Mouse (Mus musculus): ENCODE data around the gene Polr2e. TPM values are rescaled to one million over a fixed set of nuclear protein-coding genes. Genes with fewer than 3 reads are reported as not detected.
"Not testable (repeated sequence)": the region's sequence is repeated elsewhere in the genome, so short reads cannot be mapped to it uniquely, and the experiment has no call there.

The Polr2e gene
- total RNA-seq, 2 experiments from 2014 or later: 79.0 to 79.1 TPM

DNA sequence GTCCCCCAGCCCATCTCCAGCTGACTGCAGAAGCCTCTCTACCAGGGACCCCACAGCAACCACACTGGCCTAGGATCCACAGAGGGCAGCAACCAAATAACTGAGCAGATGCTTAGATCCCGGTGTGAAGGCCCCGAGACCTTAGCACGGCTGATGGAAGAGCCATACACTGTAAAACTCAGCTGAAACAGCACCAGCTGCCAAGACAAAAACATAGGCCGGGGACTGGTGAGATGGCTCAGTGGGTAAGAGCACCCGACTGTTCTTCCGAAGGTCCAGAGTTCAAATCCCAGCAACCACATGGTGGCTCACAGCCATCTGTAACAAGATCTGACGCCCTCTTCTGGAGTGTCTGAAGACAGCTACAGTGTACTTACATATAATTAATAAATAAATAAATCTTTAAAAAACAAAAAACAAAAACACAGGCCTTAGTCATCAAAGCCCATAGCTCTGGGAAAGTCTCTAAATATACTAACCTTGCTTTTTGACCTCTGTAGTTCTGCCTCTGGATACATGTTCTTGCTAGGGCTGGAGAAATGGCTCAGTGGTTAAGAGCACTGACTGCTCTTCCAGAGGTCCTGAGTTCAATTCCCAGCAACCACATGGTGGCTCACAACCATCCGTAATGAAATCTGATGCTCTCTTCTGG lies 1.9 kb upstream of the Polr2e start:
- intact Hi-C loops (cut with DNase I); DNase-seq: not testable (repeated sequence)

DNA sequence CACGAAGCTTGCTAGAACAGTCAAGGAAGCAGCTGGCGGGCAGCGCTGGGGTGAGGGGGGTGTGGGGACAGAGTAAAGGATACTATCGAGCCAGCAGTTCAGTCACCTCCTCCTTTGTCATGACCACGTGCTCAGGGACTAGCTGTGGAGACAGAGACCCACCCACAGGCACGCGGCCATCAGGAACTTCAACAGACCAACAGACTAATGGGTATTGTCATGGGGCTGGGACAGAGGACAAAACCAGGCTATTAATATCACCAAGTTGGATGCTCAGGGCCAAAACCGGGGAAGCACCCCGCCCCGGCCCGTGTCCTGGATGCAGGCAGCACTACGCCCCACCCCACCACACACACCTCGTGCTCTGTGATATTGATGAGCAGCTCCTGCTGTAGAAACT lies 2.8 kb downstream of the Polr2e start:
- intact Hi-C loops (cut with DNase I): no loop called here
- peak; percentile 62 to 73 for DNase-seq

DNA sequence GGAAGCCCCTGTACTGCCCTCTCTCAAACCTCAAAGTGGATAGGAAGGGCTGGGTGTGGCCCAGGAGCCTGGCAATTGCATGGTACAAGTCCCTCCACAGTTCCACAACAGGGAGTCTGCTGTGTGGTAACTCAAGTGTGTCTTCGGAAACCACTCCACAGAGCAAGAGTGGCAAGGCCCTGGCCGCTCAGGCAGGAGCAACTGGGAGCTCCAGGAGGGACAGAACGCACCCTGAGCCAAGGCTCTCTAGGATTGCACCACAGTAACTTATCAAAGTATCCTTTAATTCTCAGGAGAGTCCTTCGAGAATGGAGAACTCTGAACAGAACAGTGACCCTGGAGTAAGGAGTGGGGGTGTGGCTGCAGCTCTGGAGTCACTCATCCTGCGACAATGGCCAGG lies 3.9 kb downstream of the Polr2e start:
- no peak for DNase-seq
- intact Hi-C loops (cut with DNase I): loop anchor here (2.0 kb wide), 2 partner anchors 39 to 47 kb away; partner anchors contain the start of genes Abca7 and Cnn2

DNA sequence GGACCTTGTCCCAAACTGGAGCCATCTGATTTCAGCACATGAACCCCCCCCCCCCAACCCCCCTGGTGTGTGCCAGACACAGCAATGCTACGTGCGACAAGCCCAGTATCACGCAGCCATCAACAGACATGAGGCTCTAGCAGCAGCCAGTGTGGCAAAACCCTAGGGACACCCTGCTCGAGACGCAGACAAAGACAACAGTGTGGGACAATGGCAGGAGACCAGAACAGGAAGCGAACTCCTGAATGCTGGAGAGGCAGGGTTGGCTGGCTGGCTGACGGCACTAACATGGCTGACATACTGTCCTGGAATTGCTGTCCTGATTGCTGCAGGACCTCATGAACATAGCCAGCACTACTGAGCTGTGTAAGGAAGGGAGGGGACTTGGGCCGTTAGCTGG lies 4.4 kb downstream of the Polr2e start:
- intact Hi-C loops (cut with DNase I): loop anchor here (2.0 kb wide), 2 partner anchors 38 to 46 kb away; partner anchors contain the start of genes Abca7 and Cnn2
- peak in 1 of 2 experiments; percentile 48 for DNase-seq

DNA sequence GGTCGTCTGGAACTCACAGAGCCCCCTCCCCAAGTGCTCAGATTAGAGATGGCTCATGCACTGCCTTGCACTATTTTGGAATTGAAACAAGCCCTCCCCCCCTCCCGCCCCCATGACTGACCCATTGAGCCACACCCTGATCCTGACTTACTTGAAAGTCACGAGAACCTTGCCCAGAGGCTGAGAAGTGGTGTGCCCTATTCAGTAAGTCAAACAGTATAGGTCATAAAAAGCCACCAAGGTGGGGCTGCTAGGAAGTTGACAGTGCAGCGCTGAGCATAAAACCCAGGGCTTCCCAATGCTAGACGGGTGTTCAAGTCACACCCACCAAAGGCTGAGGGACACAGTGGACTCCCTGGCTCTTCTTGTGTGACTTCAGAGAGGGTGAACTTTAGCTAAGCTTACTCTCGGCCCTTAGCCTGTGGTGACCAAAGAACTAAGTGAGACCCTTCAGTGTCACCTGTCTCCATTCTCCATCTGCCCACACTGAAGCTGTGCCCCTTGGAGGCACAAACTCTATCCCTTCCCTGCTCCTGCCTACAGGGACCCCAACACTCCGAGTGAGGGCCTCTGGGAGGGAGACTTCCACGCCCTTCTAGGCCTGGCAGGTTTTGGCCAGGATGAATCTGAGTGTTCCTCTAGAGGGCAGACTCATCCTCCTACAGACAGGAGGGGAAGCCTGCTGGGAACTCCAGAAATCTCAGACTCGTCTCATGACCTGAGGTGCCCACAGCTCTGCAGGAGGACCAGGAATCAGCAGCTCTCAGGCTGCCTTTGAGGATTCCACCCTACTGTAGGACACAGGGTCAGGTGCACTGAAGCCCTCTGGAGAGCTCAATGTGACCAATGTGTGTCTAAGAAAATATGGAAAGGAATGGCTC lies 5.8 kb downstream of the Polr2e start:
- intact Hi-C loops (cut with DNase I): loop anchor here (2.0 to 5.0 kb wide), 3 partner anchors 37 to 79 kb away; partner anchors contain the start of genes Abca7 and Cnn2
- peak; percentile 63 to 72 for DNase-seq

DNA sequence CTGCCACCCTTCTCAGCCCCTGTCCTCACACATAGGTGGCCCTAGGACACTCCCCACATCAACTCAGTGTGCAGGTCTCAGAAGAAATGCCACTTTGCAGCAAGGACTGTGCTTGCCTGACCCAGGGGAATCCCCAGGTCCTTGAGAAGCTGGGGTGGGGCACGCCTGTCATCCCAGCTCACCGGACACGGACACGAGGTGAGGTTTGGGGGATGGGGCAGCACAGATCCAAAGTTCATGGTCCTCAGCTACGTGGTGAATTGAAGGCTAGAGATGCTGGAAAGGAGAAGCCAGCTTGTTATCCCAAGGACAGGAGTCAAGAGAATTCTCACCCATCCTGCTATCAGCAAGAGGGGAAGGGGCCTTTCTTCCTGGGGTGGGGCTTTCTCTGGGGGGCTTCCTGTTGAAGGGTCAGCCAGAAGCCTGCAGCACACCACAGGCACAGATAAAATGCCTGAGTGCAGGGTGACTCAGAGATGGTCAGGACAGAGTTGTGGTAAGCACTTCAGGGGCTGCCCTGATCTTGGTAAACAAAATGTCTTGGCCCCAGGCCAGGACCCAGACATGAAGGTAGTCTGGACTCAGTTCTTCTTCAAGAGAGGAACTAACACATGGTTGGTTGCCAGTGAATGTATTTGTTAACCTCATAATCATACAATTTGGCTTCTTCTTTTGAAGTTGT lies 6.7 kb downstream of the Polr2e start:
- DNase-seq: peak; percentile 64 to 66
- intact Hi-C loops (cut with DNase I): loop anchor here (5.0 kb wide), 1 partner anchor 79 kb away; no protein-coding TSS in a partner anchor

DNA sequence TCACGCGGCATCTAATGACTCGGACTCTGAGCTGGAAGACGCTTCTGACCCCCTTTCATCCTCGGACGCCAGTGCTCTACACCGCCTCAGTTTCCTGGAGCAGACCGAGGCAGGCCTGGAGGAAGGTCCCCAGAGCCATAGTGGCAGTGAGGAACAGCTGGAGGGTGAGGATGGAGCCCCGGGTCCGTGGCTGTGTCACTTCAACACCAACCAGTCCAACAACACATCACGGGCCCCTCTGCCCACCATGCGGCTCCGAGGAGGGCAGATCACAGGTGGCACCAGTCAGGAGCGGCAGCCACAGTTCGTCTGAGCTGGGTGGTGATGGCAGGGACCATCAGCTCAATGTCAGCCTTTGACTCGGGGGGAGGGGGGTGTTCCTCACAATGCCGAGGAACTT lies 8.9 kb downstream of the Polr2e start:
- intact Hi-C loops (cut with DNase I): loop anchor here (5.0 kb wide), 1 partner anchor 82 kb away; no protein-coding TSS in a partner anchor
- DNase-seq: no peak

DNA sequence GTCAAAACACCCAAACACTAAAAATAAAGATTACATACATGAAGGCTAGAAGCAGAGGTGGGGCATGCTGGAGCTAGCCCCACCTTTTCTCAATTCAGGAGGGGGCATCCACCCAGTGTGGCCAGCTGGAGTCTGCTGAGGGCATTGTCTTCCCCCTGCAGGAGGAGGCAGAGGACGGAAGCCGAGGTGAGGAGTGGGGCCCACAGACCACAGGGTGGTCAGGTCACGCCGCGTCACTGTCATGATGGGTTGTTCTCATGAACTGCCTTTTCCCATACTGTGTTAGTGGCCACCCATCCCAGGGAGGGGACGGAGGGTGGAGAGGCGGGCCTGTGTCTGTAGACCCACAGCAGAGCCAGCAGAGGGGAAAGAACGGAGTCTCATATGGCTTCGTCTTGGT lies 9.4 kb downstream of the Polr2e start:
- intact Hi-C loops (cut with DNase I): loop anchor here (5.0 kb wide), 1 partner anchor 82 kb away; no protein-coding TSS in a partner anchor
- no peak for DNase-seq

DNA sequence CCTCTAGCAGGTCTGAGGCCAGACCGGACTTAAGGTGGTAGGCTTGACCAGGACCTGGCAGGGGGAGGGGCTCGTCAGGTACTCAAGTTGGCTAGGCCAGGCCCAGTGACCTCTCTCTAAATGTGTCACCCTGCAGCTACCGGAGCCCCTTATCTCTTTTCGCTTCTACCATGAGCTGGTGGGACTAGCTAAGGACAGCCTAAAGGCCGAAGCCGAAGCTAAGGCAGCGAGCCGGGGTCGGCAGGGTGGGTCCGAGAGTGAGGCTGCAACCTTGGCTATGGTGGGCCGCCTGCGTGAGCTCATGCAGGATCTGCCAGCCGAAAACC lies 11.1 kb downstream of the Polr2e start:
- no peak for DNase-seq
- intact Hi-C loops (cut with DNase I): no loop called here

DNA sequence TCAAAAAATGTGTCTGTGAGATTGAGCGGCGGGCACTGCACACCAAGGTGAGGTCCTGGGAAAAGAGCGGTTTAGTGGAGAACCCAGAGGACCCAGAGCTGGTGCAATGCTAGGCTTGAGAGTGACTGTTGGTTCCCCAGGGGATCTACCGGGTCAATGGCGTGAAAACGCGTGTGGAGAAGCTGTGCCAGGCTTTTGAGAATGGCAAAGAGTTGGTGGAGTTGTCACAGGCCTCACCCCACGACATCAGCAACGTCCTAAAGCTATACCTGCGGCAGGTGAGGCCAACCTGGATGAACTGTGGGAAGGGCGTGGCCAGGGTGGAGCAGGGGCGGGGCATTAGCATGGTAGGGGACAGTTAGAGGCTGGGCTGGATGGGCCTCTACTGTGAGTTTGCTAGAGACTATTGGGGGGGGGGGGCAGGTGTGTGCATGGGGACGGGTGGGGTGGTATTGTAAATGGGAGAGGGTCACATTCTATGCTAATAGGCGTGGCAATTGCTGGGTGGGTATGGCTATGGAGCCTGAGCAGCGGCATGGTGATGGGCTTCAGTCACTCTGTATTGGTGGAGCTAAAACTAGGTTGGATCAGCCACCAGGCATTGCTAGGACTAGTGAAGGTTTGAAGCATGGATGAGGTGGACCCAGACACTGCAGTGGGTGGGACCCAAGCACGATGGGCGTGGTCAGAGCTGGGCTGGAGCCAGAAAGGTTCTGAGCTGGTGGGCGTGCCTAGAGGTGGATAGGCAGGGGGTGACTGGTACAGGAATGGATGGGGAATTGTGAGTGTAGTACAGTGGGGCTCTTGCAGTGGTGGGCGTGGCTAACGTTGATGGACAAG lies 11.7 kb downstream of the Polr2e start:
- no peak for DNase-seq
- intact Hi-C loops (cut with DNase I): no loop called here

DNA sequence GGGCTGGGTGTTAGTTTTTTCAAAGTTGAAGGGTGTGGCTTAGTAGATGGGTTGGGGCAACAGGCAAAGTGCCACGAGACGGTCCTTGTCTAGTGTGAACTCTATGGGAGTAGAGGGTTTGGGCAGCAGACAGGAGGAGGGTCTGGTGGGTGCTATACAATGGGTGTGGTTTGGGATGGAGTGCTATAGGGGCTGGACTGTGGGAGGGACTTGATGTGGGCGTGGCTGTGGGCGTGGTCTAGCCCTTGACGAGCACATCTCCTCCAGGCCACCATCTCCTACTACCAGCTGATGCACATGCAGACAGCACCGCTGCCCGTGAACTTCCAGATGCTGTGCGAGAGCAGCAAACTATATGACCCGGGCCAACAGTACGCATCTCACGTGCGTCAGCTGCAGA lies 13.7 kb downstream of the Polr2e start:
- intact Hi-C loops (cut with DNase I): no loop called here
- DNase-seq: no peak

DNA sequence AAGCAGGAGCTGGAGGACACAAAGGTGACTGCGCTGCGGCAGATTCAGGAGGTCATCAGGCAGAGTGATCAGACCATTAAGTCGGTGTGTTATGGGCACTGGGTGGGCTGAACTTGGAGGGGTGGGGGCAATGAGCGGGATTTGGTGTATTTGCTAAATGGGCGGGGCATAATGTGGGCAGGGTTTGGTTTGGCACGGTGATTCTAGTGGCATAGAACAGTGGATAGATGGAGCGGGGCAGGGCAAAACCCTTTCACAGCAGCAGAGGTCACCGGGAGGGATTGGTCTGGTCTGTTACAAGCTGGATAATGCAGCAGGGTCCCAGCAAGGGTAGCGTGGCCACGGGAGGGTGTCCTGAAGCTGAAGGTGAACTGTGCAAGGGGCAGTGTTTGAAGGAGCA lies 14.1 kb downstream of the Polr2e start:
- intact Hi-C loops (cut with DNase I): no loop called here
- DNase-seq: no peak

DNA sequence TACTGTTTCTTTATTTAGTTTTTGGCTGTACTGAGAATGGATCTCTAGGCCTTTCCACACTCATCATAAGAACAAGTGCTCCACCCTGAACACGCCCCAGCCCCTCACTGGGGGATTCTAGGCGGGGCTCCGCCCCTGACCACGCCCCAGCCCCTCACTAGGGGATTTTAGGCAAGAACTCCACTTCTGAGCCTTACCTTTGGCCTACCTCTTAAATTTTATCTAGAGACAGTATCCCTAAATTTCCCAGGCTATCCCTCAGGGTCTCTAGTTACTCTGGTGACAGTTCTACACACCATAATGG lies 14.6 kb downstream of the Polr2e start:
- intact Hi-C loops (cut with DNase I): no loop called here
- DNase-seq: no peak

DNA sequence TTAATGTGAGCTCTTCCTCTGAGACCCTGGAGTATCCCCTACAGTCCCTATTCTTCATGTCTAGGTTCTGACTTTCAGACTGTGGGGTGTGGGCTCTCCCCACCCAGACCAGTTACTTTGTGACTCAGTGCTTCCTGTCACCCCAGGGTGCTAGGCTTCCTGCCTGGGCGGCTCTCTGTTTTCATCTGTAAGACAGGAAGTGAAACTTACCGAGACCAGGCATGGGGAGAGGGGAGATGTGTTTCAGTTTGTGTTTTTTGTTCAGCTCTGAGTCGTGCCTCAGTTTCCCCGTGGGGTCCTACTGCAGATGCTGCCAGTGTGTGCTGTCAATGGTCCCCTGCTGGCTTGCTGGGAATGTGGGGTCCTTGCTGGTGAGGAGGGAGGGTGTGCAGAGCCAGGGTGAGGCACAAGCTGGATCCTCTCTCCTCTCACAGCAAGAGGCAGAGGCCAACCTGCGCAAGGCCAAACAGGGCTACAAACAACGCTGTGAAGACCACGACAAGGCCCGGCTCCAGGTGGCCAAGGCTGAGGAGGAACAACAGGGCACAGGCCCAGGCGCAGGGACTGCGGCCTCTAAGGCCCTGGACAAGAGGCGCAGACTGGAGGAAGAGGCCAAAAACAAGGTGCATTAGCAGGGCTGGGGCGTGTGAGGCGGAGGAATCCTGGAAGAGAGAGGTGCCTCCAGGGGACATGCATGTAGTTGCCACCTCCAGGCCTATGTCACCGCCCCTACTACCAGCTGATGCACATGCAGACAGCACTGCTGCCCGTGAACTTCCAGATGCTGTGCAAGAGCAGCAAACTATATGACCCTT lies 15.2 kb downstream of the Polr2e start:
- no peak for DNase-seq

DNA sequence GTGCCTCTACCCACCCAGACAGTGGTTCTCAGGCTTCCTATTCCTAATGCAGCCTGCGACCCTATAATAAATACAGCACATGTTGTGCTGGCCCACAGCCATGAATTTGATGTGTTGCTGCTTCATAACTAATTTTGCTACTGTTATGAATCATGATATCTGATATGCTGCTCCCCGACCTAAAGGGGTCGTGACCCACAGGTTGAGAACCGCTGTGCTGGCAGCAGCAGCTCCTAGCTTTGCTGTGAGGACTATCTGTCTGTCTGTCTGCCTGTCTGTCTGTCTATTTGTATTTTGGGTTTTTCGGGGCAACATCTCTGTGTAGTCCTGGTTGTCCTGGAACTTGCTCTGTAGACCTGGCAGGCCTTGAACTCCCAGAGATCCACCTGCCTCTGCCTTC lies 15.8 kb downstream of the Polr2e start:
- DNase-seq: no peak
- intact Hi-C loops (cut with DNase I): no loop called here

More for the DNA sequence above, 15.2 kb downstream of the Polr2e start:
- intact Hi-C loops (cut with DNase I): no loop called here

DNA sequence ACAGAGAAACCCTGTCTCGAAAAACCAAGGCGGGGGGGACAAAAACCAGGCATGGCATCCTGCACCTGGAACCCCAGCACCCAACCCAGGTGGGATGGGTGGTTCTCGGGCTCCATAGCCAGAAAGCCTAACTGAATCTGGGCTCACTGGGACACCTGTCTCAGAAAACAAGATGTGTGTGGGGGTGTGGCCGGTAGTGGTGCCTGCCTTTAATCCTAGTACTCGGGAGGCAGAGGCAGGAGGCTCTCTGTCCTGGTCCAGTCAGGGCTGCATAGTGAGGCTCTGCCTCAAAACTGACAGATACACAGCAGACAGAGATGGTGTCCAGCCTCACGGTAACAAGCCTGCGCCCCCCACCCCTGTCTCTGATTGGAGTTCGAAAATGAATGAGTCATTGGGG lies 16.8 kb downstream of the Polr2e start:
- no peak for DNase-seq
- intact Hi-C loops (cut with DNase I): no loop called here

DNA sequence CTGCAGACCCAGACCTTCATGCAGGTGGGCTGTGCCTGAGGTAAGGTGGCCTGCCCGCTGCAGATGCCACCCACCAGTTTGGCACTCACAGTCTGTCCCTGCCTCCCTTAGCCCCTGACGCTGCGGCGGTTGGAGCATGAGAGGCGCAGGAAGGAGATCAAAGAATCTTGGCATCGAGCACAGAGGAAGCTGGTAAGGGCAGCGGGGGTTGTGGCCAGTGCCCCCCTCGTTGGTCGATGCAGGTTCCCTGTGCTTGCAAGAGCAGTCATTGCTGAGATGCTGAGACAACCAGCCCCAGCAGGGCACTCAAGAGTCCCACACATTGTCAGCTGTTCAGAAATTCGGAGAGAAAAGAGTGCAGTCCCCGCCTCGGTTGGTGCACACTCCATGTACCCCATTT lies 17.4 kb downstream of the Polr2e start:
- no peak for DNase-seq
- intact Hi-C loops (cut with DNase I): no loop called here

DNA sequence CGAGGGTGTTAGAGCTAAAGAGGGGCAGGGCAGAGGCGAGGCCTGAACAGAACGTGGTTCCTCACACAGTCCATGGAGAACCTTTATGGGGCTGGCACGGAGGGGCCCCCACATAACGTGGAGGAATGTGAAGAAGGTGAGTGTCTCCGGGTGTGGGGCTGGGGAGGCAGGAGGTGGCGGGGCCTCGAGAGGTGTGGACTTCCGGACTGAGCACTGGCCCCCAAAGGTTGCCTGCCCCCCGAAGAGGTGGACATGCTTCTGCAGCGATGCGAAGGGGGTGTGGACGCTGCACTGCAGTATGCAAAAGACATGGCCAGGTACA lies 18.3 kb downstream of the Polr2e start:
- intact Hi-C loops (cut with DNase I): no loop called here
- DNase-seq: no peak

DNA sequence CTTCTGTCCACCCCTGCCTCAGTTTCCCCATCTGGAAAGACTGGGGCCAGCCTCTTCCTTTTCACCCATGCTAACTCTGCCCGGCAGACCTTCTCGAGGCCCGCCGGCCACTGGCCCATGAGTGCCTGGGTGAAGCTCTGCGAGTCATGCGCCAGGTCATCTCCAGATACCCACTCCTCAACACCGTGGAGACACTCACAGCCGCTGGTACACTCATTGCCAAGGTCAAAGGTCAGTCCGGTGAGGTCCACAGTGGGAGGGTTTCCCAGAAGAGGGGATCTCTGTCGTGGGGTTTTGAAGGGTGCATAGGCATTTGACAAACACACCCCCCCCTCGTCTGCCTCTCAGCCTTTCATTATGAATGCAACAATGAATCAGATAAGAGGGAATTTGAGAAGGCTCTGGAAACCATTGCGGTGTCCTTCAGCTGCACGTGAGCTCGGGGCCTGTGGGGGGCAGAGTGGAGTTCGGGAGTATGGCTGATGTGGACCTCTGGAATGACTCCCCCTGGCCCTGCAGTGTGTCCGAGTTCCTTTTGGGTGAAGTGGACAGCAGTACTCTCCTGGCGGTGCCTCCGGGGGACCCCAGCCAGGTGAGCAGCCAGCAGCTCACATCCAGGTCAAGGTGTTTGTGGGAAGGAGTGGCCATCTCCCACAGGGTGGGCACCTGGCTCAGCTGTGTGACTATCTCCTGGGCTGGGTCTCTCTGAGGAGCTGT lies 18.8 kb downstream of the Polr2e start:
- intact Hi-C loops (cut with DNase I): no loop called here
- DNase-seq: no peak
